Mouse (Mus musculus) adrenal gland, postnatal 4 days (tissue): ENCODE measurements around the gene Supt7l. TPM values are rescaled to one million over a fixed set of nuclear protein-coding genes. Genes with fewer than 3 reads are reported as not detected.

Experiments
- DNase-seq, 2 experiments: peaks; one replicate each; pipeline ENCODE4 v3.0.0; 2021 to 2022; ENCODE audit warnings: low spot score in 2 of 2, mixed read lengths in 2 of 2
- total RNA-seq, 2 experiments: library from RNA; stranded (reverse); gene quantifications; 2 replicates each; pipeline ENCODE4 v1.2.3; 2021

Gene Supt7l
- total RNA-seq, 2 experiments from 2014 or later = 26.6 to 27.6 TPM

DNA sequence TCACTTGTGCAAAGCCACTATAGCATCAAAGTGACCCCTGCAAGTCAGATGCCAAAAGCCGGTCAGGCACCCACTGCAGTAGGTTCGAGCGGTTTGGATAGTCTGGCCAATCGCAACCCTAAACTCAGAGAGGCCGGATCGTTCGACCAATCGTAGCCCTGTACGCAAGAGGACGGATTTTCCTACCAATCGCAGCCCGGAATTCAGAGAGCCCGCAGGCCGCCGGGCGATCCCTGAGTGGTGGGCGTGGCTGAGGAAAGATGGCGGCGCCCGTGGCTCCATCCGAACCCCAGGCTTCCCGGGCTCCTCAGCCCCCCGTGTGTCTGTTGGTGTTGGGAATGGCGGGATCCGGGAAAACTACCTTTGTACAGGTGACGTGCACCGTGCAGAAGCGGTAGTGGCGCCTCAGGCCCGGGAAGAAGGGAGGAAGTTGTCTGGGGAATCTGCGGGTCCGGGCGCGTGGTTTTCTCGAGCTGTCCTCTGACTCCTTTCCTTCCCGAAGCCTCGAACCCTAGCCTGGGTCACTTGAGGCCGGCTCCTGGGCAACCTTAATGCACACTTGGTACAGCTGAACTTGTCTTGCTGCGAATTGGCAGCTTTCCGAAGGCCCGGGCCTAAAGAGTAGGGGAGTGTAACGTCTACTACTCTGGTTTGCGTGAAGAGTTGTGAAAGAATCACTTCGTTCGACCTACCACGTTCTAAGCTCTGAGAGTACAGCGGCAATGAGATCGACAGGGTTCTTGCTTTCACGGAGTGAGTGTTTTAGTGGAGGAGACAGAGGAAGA, 32.9 kb downstream of the Supt7l start, which contains the start of gene Gpn1:
Gene Gpn1 (plus strand): TSS at position 229 of the 785 bp plus-strand sequence.
- peak; percentile 69 to 79 for DNase-seq

DNA sequence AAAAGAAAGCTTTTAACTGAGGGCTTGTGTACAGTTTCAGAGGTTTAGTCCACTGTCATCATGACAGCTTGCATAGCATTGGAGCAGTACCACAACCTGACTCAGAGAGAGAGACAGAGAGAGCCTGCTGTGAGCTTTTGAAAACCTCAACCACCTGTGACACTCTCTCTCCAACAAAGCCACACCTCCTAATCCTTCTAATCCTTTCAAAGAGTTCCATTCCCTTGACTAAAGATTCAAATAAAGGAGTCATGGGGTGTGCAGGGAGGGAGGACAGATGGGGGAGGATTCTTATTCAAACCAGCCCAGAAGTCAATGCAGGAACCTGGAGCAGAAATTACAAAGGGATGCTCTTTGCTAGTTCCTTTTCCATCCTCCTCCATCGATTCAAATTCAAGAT, 35.6 kb downstream of the Supt7l start:
- DNase-seq = no peak

DNA sequence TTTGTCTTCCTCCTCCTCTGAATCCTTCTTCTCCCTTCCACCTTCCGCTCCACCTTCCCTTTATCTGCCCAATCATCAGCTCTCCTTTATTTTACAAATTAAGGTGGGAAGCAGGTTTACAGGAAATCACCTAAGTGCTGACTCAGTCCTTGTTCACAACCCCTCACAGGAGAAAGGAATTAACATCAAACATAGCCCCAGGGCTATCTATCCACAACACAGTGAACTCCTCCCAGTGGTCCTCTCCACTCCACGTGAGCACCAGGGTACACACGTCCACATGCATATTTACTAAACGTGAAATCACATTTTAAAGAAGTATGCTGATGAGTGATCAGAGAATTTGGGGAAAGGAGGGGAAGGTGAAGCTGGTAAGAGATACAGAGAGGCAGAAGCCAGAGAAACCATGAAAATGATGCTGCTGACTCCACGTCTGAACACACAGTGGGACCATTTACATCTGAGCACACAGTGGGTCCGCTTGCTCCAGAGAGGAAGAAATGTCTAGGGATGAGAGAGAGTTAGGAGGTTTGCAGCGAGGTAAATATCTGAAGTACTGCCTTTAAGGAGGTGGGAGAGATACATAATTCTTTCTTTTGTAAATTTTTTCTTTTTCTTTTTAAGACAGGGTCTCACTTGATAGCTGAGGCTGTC, 38.4 kb downstream of the Supt7l start:
- DNase-seq = no peak

DNA sequence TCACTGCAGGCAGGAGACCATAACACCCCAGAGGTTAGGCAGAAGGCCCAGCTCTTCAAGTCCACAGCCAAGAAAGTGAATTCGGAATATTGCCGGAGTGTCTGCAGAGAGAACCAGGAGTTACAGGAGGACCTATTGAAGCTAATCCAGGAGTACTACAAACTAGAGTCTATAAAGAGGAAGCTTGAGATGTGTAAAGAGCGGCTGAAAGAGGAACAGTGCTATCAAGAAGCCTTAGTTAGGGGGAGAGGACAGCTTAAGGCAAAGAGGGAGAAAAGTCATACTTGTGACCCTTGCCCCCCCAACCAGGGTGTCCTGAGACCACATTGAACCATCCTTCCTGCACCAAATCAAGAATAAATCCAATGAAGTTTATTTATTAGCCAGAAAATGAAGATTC, 39.7 kb downstream of the Supt7l start:
- no peak for DNase-seq

DNA sequence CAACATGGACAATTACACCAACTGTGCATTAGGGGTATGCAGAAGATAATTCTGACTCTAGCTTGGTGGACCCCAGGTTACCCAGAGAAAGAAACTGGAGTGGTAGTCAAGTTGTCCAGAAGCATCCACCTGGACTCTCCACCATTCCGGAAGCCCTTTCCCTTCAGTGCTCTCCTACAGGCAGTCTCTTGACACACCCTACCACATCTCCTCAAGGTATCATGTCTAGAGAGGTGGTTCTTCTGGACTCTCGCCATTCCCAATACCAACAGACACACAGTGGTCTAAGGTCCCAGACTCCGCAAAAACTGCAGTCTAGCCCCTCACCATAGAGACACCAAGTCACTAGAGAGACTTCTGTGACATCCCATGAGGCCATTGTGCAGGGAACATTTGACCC, 42.2 kb downstream of the Supt7l start, which contains the start of gene 4930548H24Rik:
Gene 4930548H24Rik (plus strand): TSS at position 301 of the 400 bp plus-strand sequence.
- no peak for DNase-seq

DNA sequence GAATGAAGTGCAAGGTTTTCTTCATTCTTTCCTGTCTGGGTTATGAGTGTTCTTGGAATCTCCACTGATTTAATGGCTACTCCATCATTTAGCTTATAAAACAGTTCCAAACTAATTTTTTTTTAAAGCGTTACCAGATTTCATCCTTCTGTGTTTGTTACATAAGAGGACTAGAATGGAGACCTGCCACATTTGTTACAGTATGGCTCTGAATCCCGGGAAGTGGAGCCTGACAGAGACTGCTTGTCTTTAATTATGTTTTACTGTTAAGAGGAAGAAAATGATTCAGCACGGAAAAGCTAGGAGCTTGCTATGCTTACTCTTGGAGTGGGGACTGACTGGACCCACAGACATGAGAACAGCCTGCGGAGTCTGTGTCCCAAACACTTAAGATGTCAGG, 47.1 kb downstream of the Supt7l start:
- DNase-seq = no peak

DNA sequence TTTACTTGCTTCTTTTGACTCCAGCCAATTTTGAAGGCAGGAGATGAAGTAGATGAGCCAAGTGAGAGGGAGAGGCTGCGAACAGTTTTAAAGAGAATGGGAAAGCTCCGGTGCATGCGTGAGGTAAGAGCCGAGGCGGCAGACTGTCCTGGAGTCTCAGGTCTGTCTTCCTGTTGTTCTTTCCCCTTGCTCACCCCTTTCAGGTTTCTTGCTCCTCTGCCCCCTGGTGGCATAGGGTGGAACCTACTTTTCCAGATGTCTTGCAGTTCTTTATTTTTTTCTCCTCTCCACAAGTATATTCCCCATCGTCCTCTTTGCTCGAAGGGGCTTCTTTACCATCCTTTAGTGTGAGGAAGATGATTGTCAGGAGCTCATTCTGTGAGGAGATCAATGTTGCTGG, 57.3 kb downstream of the Supt7l start:
- peak; percentile 13 to 43 for DNase-seq

DNA sequence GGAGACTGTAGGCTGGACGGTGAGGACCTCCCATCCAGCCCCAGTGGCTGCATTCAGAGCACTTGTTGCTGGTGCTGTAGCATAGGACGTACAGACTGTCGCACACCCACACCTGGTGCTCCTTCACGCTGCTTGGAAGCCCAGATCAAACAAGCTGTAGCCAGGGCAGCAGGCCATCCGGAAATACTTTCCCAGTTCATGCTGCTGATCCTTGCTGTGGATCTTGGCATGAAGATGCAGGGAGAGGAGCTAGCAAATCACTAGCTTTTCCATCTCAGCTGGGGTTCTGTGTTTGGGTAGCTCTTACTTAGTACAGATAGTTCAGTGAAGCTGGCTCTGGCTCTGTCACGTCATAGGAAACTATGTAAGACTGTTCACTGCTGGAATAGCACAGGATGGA, 57.9 kb downstream of the Supt7l start:
- DNase-seq = no peak

DNA sequence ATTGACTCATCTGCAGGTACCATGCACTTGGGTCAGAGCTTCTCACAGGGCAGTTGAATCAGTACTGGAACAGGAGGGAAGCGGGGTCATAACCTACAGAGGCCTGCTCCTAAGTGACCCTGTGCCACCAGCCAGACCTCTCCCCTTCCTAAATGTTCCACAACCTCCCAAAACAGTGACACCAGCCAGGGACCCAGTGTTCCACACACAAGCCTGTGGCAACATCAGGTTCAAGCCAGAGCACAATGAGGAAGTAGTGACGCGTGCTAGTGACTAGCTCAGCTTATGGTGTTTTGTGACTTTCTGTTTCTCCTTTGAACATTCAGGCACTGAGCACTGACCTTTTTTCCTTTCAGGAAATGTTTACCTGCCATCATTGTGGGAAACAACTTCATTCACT, 59.8 kb downstream of the Supt7l start:
- DNase-seq = no peak

Other genes starting within 250 kb of the Supt7l start
- gene Ift172, start 236.7 kb downstream of the Supt7l start, total RNA-seq = 10 to 100 TPM; 40.8 to 44.9 TPM
- gene Fndc4, start 231.7 kb downstream of the Supt7l start, total RNA-seq = 10 to 100 TPM; 12.8 to 18.3 TPM
- gene Gckr, start 230.4 kb downstream of the Supt7l start, total RNA-seq = 10 to 100 TPM in 1 of 2 experiments, under 1 TPM in 1; 0.39 to 17.9 TPM
- 10 to 100 TPM; 34.2 to 34.8 TPM for gene Zfp512, start 75.4 kb downstream of the Supt7l start, total RNA-seq
- gene 4930548H24Rik, start 42.1 kb downstream of the Supt7l start, total RNA-seq = under 1 TPM; 0.50 to 0.62 TPM
- gene Gpn1, start 33.1 kb downstream of the Supt7l start, total RNA-seq = 10 to 100 TPM; 28.0 to 28.7 TPM
- 10 to 100 TPM; 34.7 to 39.1 TPM for gene Slc4a1ap, start 812 bp downstream of the Supt7l start, total RNA-seq
- gene Mrpl33, start 69.1 kb upstream of the Supt7l start, total RNA-seq = 100 to 1,000 TPM; 262 to 270 TPM
- gene Rbks, start 169.8 kb upstream of the Supt7l start, total RNA-seq = 10 to 100 TPM in 1 of 2 experiments, 1 to 10 TPM in 1; 9.8 to 12.6 TPM
- 100 to 1,000 TPM in 1 of 2 experiments, 10 to 100 TPM in 1; 99.6 to 107 TPM for gene Babam2, start 169.9 kb upstream of the Supt7l start, total RNA-seq